Comparison of ENCODE assay signal across 23 mouse cellular contexts in genomic region chr1:59848327-59848726, GRCm38 (mm10).
DNase-seq lines count a peak whose midpoint lies in the region; ATAC-seq lines count a peak whose summit lies in the region.
"Had no signal": no experiment of that assay in that cellular context is flagged by ENCODE, and none has a peak within 500 bp of the region (broad histone marks: within the 10 kb centered on the region; RNA-seq: fewer than 3 reads in every experiment).

No protein-coding gene starts in this region.

- H3K4me2 ChIP-seq in forebrain, embryonic 16.5 days (ENCODE audit: low read length), result no peak overlapping the region
- no peak overlapping the region for H3K4me2 ChIP-seq in forebrain, embryonic 13.5 days
- no peak overlapping the region for H3K4me2 ChIP-seq in midbrain, embryonic 15.5 days
- H3K4me2 ChIP-seq: heart, embryonic 11.5 days; limb, embryonic 12.5 days; liver, embryonic 11.5 days; stomach, embryonic 15.5 days had no signal

- no peak overlapping the region for H3K27ac ChIP-seq in forebrain, embryonic 16.5 days (ENCODE audit: low read length)
- no peak overlapping the region for H3K27ac ChIP-seq in forebrain, embryonic 13.5 days
- H3K27ac ChIP-seq in midbrain, embryonic 15.5 days, result 0 out of 2 replicates have a peak overlapping the region, but pooled peaks have one; percentile 27
- H3K27ac ChIP-seq in midbrain, embryonic 10.5 days (replicated peaks), result no peak overlapping the region
- H3K27ac ChIP-seq: hindbrain, embryonic 10.5 days; layer of hippocampus, adult 2 months; limb, embryonic 12.5 days; macrophage; stomach, embryonic 15.5 days had no signal

- no peak overlapping the region for H3K9ac ChIP-seq in forebrain, embryonic 16.5 days (replicated peaks; ENCODE audit: low read depth, low read length)
- H3K9ac ChIP-seq in forebrain, embryonic 13.5 days, result no peak overlapping the region
- H3K9ac ChIP-seq in midbrain, embryonic 15.5 days, result no peak overlapping the region
- H3K9ac ChIP-seq: limb, embryonic 12.5 days; liver, postnatal 0 days; stomach, embryonic 15.5 days had no signal

- ATAC-seq in forebrain, embryonic 16.5 days, result peak; percentile 31; the same call in 1 of the 2 replicates
- ATAC-seq in forebrain, embryonic 13.5 days, result no peak
- no peak for ATAC-seq in midbrain, embryonic 15.5 days (replicated peaks)
- ATAC-seq: intestine, postnatal 0 days; liver, postnatal 0 days; lung, postnatal 0 days had no signal

- 77% methylated on average over 8 of the region's 8 CpGs for WGBS in forebrain, embryonic 16.5 days
- 82% methylated on average over 8 of the region's 8 CpGs for WGBS in forebrain, embryonic 13.5 days
- WGBS in midbrain, embryonic 15.5 days, result 86% methylated on average over 8 of the region's 8 CpGs
- WGBS in midbrain, embryonic 10.5 days, result 90% methylated on average over 8 of the region's 8 CpGs

- peak; percentile 5 for DNase-seq in adrenal gland, postnatal 10 days
- DNase-seq in adrenal gland, adult 8-10 months, result no peak
- DNase-seq in midbrain, embryonic 10.5 days (ENCODE audit: low spot score), result no peak
- peak; percentile 28 for DNase-seq in telencephalon, adult 2 months (ENCODE audit: low read depth, low spot score)
- DNase-seq: cerebellum, adult 8-10 months; cerebellum, postnatal 36 days; heart, postnatal 10 days; kidney, postnatal 25 days; liver, postnatal 0 days; thymus, adult 2 months; thymus, postnatal 4 days had no signal

- no peaks in the 10 kb centered on the region for H3K27me3 ChIP-seq in forebrain, embryonic 16.5 days (replicated peaks; ENCODE audit: control insufficient read depth, insufficient read depth, low read length)
- H3K27me3 ChIP-seq in forebrain, embryonic 13.5 days, result no peaks in the 10 kb centered on the region
- H3K27me3 ChIP-seq in midbrain, embryonic 15.5 days (replicated peaks), result no peaks in the 10 kb centered on the region
- H3K27me3 ChIP-seq in midbrain, embryonic 10.5 days (ENCODE audit: low read depth, poor library complexity, severe bottlenecking), result no peaks in the 10 kb centered on the region
- H3K27me3 ChIP-seq: limb, embryonic 12.5 days; stomach, embryonic 15.5 days had no signal

- H3K4me3 ChIP-seq in forebrain, embryonic 16.5 days (replicated peaks; ENCODE audit: low read length), result no peak overlapping the region
- no peak overlapping the region for H3K4me3 ChIP-seq in forebrain, embryonic 13.5 days
- H3K4me3 ChIP-seq in midbrain, embryonic 15.5 days, result no peak overlapping the region
- H3K4me3 ChIP-seq in midbrain, embryonic 10.5 days, result no peak overlapping the region
- H3K4me3 ChIP-seq: hindbrain, embryonic 10.5 days; layer of hippocampus, adult 2 months; limb, embryonic 12.5 days; stomach, embryonic 15.5 days had no signal

- H3K4me1 ChIP-seq in forebrain, embryonic 16.5 days (replicated peaks; ENCODE audit: control insufficient read depth, insufficient read depth, low read length), result no peaks in the 10 kb centered on the region
- H3K4me1 ChIP-seq in forebrain, embryonic 13.5 days, result no peaks in the 10 kb centered on the region
- 0 out of 2 replicates have a peak, but pooled peaks cover 4% of the 10 kb centered on the region for H3K4me1 ChIP-seq in midbrain, embryonic 15.5 days
- H3K4me1 ChIP-seq in midbrain, embryonic 10.5 days, result no peaks in the 10 kb centered on the region
- H3K4me1 ChIP-seq: limb, embryonic 12.5 days; stomach, embryonic 15.5 days had no signal

- H3K36me3 ChIP-seq in forebrain, embryonic 16.5 days (ENCODE audit: control insufficient read depth, insufficient read depth), result peaks cover 11% of the 10 kb centered on the region
- peaks cover 39% of the 10 kb centered on the region for H3K36me3 ChIP-seq in forebrain, embryonic 13.5 days (ENCODE audit: poor library complexity, severe bottlenecking)
- peaks cover 6% of the 10 kb centered on the region; the same call in 1 of the 2 replicates for H3K36me3 ChIP-seq in midbrain, embryonic 15.5 days (replicated peaks)
- peaks cover 80% of the 10 kb centered on the region for H3K36me3 ChIP-seq in midbrain, embryonic 10.5 days

- H3K9me3 ChIP-seq in forebrain, embryonic 16.5 days (ENCODE audit: control insufficient read depth, low read length), result no peaks in the 10 kb centered on the region
- no peaks in the 10 kb centered on the region for H3K9me3 ChIP-seq in forebrain, embryonic 13.5 days (replicated peaks)
- H3K9me3 ChIP-seq in midbrain, embryonic 15.5 days, result no peaks in the 10 kb centered on the region
- H3K9me3 ChIP-seq in midbrain, embryonic 10.5 days (replicated peaks), result no peaks in the 10 kb centered on the region
- H3K9me3 ChIP-seq: hindbrain, embryonic 10.5 days; limb, embryonic 12.5 days; stomach, embryonic 15.5 days had no signal

Comparison
In these comparisons a context has a peak if more than half of its experiments do, and no peak if none do; other contexts are left out.
1. DNase-seq: peak in adrenal gland, postnatal 10 days (single experiment) and telencephalon, adult 2 months (single experiment); none in adrenal gland, adult 8-10 months (single experiment) and midbrain, embryonic 10.5 days (single experiment).